In the genomic region with DNA sequence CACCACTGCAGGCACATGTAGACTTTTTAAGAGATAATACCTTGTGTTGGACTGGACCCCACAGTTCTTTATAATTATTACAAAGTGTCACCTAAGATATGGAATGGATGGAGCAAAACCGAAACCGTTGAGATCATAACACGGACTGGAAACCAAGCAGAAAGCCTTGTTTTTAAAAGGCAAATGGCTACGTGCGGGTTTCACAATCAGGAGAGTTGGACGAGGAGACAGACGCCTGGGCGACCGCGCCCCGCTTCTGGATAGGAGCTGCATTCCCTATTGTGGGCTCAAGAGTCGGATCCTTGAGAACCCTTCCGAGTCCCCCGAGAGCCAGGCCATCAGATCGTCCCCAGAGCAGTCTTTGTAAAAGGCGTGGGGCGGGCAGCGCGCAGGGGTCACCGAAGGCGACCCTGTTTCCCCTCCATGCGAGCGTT, we compare ENCODE assay signal across 8 mouse cellular contexts. TPM values are rescaled to one million over a fixed set of nuclear protein-coding genes. Genes with fewer than 3 reads are reported as not detected.
DNase-seq lines count a peak whose midpoint lies in the region; ATAC-seq and TF ChIP-seq lines count a peak whose summit lies in the region.

No protein-coding gene starts in this region.

- peak overlapping the region; percentile 96 for H3K9ac ChIP-seq in heart, embryonic 11.5 days (ENCODE audit: low read depth, low read length)
- peak overlapping the region; percentile 96 for H3K9ac ChIP-seq in intestine, embryonic 16.5 days (ENCODE audit: low read depth, low read length)

- peak overlapping the region; percentile 88 for H3ac ChIP-seq in myocyte (ENCODE audit: control insufficient read depth, insufficient read length)

- no peaks in the 10 kb centered on the region for H3K9me3 ChIP-seq in heart, embryonic 11.5 days (replicated peaks; ENCODE audit: control insufficient read depth, low read length)
- H3K9me3 ChIP-seq in embryonic facial prominence, embryonic 10.5 days = no peaks in the 10 kb centered on the region
- no peaks in the 10 kb centered on the region for H3K9me3 ChIP-seq in intestine, embryonic 16.5 days (ENCODE audit: control insufficient read depth, low read length)

- H3K27me3 ChIP-seq in heart, embryonic 11.5 days (ENCODE audit: control insufficient read depth, insufficient read depth, low read length) = no peaks in the 10 kb centered on the region
- no peaks in the 10 kb centered on the region for H3K27me3 ChIP-seq in embryonic facial prominence, embryonic 10.5 days (replicated peaks; ENCODE audit: low read depth, poor library complexity, severe bottlenecking)
- no peaks in the 10 kb centered on the region for H3K27me3 ChIP-seq in intestine, embryonic 16.5 days (replicated peaks; ENCODE audit: control insufficient read depth, insufficient read depth, low read length)
- no peaks in the 10 kb centered on the region for H3K27me3 ChIP-seq in myocyte (ENCODE audit: control insufficient read depth, insufficient read depth, insufficient read length)

- H3K4me2 ChIP-seq in heart, embryonic 11.5 days = peak overlapping the region; percentile 87
- H3K4me2 ChIP-seq in intestine, embryonic 16.5 days (ENCODE audit: low read depth, low read length) = peak overlapping the region; percentile 57
- peak overlapping the region; percentile 69 for H3K4me2 ChIP-seq in myocyte (ENCODE audit: low read depth)

- TF ChIP-seq POLR2A in myocyte (IDR thresholded peaks at IDR 0.05; ENCODE audit: insufficient read length, low read depth) = no peak

- H3K4me1 ChIP-seq in heart, embryonic 11.5 days (ENCODE audit: control insufficient read depth, insufficient read depth, low read length) = peaks cover 13% of the 10 kb centered on the region
- H3K4me1 ChIP-seq in embryonic facial prominence, embryonic 10.5 days = peaks cover 20% of the 10 kb centered on the region
- peaks cover 14% of the 10 kb centered on the region for H3K4me1 ChIP-seq in intestine, embryonic 16.5 days (ENCODE audit: control insufficient read depth, insufficient read depth, low read length)

- peaks cover 90% of the 10 kb centered on the region for H3K79me2 ChIP-seq in myocyte (ENCODE audit: control insufficient read depth, insufficient read depth)

- H3K36me3 ChIP-seq in heart, embryonic 11.5 days (ENCODE audit: control insufficient read depth, insufficient read depth, low read length) = no peaks in the 10 kb centered on the region
- H3K36me3 ChIP-seq in embryonic facial prominence, embryonic 10.5 days (replicated peaks) = peaks cover 30% of the 10 kb centered on the region
- 0 out of 2 replicates have a peak, but pooled peaks cover 2% of the 10 kb centered on the region for H3K36me3 ChIP-seq in intestine, embryonic 16.5 days (ENCODE audit: control insufficient read depth, insufficient read depth, low read length)
- no peaks in the 10 kb centered on the region for H3K36me3 ChIP-seq in myocyte (ENCODE audit: control insufficient read depth, insufficient read depth)

- H3K4me3 ChIP-seq in heart, embryonic 11.5 days (ENCODE audit: low read depth, low read length) = peak overlapping the region; percentile 96
- peak overlapping the region; percentile 96 for H3K4me3 ChIP-seq in embryonic facial prominence, embryonic 10.5 days
- H3K4me3 ChIP-seq in intestine, embryonic 16.5 days (ENCODE audit: low read length) = peak overlapping the region; percentile 97
- peak overlapping the region; percentile 91 for H3K4me3 ChIP-seq in myocyte

- DNase-seq in heart, postnatal 10 days = no peak
- peak; percentile 57 for DNase-seq in 416B (ENCODE audit: low read depth)
- no peak for DNase-seq in embryonic facial prominence, embryonic 10.5 days (ENCODE audit: low spot score)
- DNase-seq in cerebellum, adult 9-10 months = no peak
- no peak for DNase-seq in layer of hippocampus, adult 11-12 months (ENCODE audit: low spot score)

- WGBS in heart, embryonic 11.5 days (ENCODE audit: insufficient replicate concordance) = under 1% methylated on average over 23 of the region's 23 CpGs
- under 1% methylated on average over 23 of the region's 23 CpGs for whole genome bisulfite sequencing in embryonic facial prominence, embryonic 10.5 days
- under 1% methylated on average over 23 of the region's 23 CpGs for WGBS in intestine, embryonic 16.5 days

- intact Hi-C loops in heart, postnatal 10 days (cut with DNase I) = no loop called here

- ATAC-seq in heart, embryonic 11.5 days (replicated peaks; ENCODE audit: insufficient number of reproducible peaks, low FRiP score, low TSS enrichment) = no peak; the same call in 1 of the 2 replicates
- peak; percentile 64 for ATAC-seq in intestine, embryonic 16.5 days

- H3K27ac ChIP-seq in heart, embryonic 11.5 days (ENCODE audit: low read depth, low read length) = peak overlapping the region; percentile 89
- peak overlapping the region; percentile 99 for H3K27ac ChIP-seq in embryonic facial prominence, embryonic 10.5 days (replicated peaks)
- H3K27ac ChIP-seq in intestine, embryonic 16.5 days (ENCODE audit: low read length) = peak overlapping the region; percentile 93

TF ChIP-seq in myocyte, 11 proteins besides CTCF, POLR2A, EP300 and RAD21:
- TF ChIP-seq REST (IDR thresholded peaks at IDR 0.05; ENCODE audit: insufficient read depth, insufficient read length) = no peak
- TF ChIP-seq POLR2AphosphoS2 (IDR thresholded peaks at IDR 0.05; ENCODE audit: insufficient read length, low read depth) = no peak
- no peak for TF ChIP-seq MYOD1 (IDR thresholded peaks at IDR 0.05; ENCODE audit: control insufficient read depth in 1 of 3, insufficient read length in 2 of 3, low read depth in 2 of 3)

RNA-seq across cellular contexts. Expression of a gene that starts 0.6 kb away (rescaled TPM):
- 26.3 and 31.5 TPM in 2 replicates for polyA plus RNA-seq in heart, embryonic 11.5 days (2014; fragmentation: Nextera tagmentation; extraction: Ambion mirVana)
- total RNA-seq in heart, postnatal 10 days (2021) = 10 to 100 TPM; 20.3 to 20.9 TPM
- polyA plus RNA-seq in embryonic facial prominence, embryonic 10.5 days (2016; fragmentation: Nextera tagmentation; extraction: Ambion mirVana) = 37.1 and 37.4 TPM in 2 replicates
- polyA plus RNA-seq in intestine, embryonic 16.5 days (2015; fragmentation: Nextera tagmentation; extraction: Ambion mirVana) = 19.8 and 22.8 TPM in 2 replicates
- polyA plus RNA-seq in myocyte (2012; fragmentation: generic; extraction: Trizol) = 11.0 TPM

RNA-seq across cellular contexts. Expression of a gene that starts 17.1 kb away (rescaled TPM):
- 9.6 and 12.5 TPM in 2 replicates for polyA plus RNA-seq in heart, embryonic 11.5 days (2014; fragmentation: Nextera tagmentation; extraction: Ambion mirVana)
- 10 to 100 TPM in 1 of 2 experiments, 1 to 10 TPM in 1; 9.9 to 14.0 TPM for total RNA-seq in heart, postnatal 10 days (2021)
- polyA plus RNA-seq in embryonic facial prominence, embryonic 10.5 days (2016; fragmentation: Nextera tagmentation; extraction: Ambion mirVana) = 11.2 and 13.7 TPM in 2 replicates
- polyA plus RNA-seq in intestine, embryonic 16.5 days (2015; fragmentation: Nextera tagmentation; extraction: Ambion mirVana) = 13.1 and 14.0 TPM in 2 replicates
- polyA plus RNA-seq in myocyte (2012; fragmentation: generic; extraction: Trizol) = 2.8 TPM
